Mouse (Mus musculus): ENCODE data around the gene Ptrh1. TPM values are rescaled to one million over a fixed set of nuclear protein-coding genes. Genes with fewer than 3 reads are reported as not detected.
A peak's percentile ranks its signal among the peaks of the same experiment; 100 is the strongest.

Gene Ptrh1
- polyA plus RNA-seq, 1 experiment, result 7.6 TPM

DNA sequence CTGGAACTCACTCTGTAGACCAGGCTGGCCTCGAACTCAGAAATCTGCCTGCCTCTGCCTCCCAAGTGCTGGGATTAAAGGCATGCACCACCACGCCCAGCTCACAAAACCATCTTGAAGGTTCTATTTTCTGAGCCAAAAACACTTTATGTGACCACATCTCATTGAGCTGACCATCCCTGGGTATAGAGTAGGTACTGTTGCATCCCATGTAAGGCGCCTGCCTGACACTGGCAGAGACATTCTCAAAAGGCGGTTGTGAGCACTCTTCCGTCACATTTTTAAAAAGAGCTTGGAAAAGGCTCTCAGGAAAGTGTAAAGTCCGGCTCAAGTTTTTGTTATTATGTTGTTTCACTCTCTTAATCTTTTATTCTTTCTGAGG is 18.9 kb upstream of the Ptrh1 start:
- no peak for DNase-seq (ENCODE audit: low read depth)

DNA sequence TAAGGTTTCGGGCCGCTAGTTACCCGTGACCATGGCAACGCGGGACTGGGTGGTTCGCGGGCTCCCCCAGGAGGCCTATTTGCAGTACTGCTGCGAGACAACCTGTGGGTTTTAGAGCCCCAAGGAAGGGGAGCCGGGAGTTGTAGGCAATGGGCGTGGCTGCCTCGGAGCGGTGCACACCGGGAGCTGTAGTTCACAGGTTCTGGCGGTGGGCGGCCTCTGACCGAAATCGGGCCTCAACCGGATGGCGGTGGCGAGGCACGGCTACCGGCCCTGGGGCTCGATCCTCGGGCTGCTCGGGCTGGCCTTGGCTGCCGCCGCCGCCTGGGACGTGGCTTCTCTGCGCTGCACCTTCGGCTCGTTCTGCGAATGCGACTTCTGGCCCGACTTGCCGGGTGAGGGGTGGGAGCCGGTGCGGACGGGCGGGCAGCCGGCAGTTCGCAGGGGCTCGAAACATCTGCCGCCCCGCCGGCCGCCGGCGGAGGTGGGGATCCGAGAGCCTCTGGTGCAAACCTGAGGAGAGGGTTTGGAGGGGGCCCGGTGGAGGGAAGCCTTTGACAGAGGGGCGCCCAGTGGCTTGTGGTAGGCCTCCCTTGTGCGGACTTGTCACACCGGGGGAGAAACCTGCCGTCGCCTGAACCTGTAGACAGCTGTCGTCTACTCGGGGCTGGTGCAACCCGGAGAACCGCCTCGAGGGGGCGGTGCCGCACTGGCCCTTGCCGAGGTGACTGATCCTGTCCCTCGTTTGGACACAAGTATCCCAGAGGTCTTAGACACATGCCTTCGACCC is 18.3 kb upstream of the Ptrh1 start, which contains the start of gene Tor2a:
TSS of gene Tor2a (plus strand) at position 179 of the 790 bp plus-strand sequence.
- DNase-seq (ENCODE audit: low read depth), result peak; percentile 68

GRCm38 (mm10) chr2:32758503-32758902 is 17.1 kb upstream of the Ptrh1 start:
- no peak for DNase-seq (ENCODE audit: low read depth)

GRCm38 (mm10) chr2:32759001-32759400 is 16.6 kb upstream of the Ptrh1 start:
- no peak for DNase-seq (ENCODE audit: low read depth)

DNA sequence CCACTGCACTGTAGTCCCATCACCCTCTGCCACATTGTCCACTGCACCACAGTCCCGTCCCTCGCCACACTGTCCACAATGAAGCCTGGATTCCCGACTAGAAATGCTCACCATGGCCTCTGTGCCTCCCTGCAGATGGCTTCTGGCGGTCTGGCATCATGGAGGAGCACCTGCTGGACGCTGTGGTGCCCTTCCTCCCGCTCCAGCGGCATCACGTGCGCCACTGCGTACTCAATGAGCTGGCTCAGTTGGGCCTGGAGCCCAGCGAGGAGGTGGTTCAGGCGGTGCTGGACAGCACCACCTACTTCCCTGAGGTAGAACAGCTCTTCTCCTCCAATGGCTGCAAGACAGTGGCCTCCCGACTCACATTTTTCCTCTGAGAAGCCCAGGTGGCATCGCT is 14.2 kb upstream of the Ptrh1 start:
- DNase-seq (ENCODE audit: low read depth), result no peak

- DNase-seq (ENCODE audit: low read depth), result no peak
Observed at GRCm38 (mm10) chr2:32761859-32762258, 13.7 kb upstream of the Ptrh1 start.

GRCm38 (mm10) chr2:32763353-32763752 is 12.2 kb upstream of the Ptrh1 start:
- no peak for DNase-seq (ENCODE audit: low read depth)

GRCm38 (mm10) chr2:32767241-32767640 is 8.3 kb upstream of the Ptrh1 start:
- DNase-seq (ENCODE audit: low read depth), result no peak

DNA sequence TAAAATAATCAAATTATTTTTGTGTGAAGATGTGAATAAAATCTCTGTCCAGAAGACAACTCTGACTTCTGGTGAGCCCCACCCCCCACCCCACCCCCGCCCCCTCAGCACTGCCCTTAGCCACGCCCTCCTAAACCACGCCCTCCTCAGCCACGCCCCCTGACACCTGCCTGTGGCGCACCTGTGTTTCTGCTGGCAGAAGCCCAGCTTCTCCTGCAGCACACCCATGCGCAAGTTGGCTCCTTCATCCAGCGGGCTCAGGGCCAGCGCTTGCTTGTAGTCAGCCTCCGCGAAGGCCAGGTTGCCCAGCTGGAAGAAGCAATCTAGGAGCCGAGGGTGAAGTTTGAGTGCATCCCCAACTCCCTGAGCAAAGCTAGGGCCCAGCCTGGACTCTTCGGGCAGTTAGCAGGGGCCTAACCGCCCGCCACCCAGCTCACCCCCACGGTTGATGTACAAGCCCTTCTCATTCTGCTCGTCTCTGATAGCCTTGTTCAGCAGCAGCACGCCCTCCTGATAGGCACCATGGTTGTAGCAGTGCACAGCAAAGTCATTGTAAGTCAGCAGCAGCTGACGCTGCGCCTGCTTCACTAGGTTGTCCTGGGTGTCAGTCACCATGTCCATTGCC is 6.8 kb upstream of the Ptrh1 start:
- no peak for DNase-seq (ENCODE audit: low read depth)

DNA sequence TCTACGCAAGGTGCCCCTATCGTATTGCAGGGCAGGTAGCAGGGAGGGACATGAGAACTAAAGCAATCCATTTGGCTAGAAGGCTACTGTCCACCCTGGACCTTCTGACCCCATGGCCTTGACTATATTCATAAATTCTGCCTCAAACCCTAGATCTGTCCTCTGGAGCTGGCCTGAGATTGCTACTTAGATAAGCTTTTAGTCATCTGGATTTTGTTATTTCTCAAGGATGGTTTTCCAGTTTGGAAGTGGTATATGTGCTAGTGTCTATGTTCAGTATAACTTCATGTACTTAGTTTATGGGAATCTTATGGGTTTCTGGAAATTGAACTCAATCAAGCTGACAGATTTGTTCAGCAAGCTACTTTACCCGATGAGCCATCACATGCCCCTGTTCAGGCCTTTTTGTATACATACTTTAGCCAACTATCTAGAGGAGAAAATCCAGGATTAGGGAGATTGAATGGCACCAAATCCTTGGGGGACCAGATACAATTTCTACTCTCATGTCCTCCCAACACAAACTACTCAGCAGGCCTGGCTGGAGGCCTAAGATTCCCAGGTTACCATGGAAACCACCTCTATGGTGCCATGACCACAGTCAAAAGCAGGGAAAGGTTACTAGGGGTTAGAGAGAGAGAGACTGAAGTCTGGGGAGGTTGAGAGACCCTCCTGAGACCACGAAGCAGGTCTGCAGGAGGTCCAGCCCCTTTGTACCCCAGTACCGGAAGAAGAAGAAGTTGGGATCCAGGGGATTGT is 6.1 kb upstream of the Ptrh1 start:
- no peak for DNase-seq (ENCODE audit: low read depth)

- DNase-seq (ENCODE audit: low read depth), result no peak
Observed at GRCm38 (mm10) chr2:32771886-32772285, 3.7 kb upstream of the Ptrh1 start.

DNA sequence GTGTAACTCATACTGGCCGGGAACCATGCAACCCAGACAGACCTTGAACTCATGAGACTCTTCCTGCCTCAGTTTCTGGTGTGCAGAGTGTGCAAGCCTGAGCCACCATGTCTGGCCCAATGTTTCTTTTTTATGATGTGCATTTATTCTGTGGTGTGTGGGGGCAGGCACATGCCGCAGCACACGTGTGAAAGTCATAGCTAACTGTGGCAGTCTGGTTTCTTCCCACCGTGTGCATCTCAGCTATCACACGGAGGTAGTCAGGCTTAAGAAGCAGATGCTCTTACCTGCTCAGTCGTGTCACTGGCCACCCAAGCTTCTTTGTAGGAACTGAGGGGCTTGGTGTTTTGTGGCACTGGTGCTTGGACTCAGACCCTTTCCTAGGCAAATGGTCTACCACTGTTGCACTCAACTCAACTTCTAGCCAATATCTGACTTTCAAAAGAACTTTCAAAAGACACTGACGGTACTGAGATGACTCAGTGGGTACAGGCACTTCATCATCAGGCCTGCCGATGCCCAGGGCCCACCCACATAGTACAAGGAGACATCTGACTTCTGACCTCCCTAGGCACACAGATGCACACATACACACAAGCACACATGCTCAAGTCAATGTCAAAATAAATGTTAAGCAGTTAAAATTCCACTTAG is 2.8 kb upstream of the Ptrh1 start:
- DNase-seq (ENCODE audit: low read depth), result no peak

DNA sequence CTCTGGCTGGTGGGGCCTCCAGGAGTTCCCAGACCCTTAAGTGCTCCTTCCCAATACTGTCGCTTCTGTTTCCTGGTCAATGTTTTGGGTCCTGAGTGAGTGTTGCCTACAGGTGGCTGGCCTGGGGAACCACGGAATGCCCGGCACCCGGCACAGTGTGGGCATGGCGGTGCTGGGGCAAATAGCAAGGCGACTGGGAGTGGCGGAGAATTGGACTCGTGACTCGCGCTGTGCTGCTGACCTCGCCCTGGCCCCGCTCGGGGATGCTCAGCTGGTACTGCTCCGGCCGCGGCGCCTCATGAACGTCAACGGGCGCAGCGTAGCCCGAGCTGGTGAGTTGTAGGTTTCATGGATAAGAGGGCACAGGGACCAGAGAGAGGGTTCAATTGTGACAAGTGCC is 606 bp downstream of the Ptrh1 start:
- no peak for DNase-seq (ENCODE audit: low read depth)

GRCm38 (mm10) chr2:32778081-32778480 is 2.5 kb downstream of the Ptrh1 start:
- no peak for DNase-seq (ENCODE audit: low read depth)

GRCm38 (mm10) chr2:32779131-32779530 is 3.5 kb downstream of the Ptrh1 start:
- no peak for DNase-seq (ENCODE audit: low read depth)

DNA sequence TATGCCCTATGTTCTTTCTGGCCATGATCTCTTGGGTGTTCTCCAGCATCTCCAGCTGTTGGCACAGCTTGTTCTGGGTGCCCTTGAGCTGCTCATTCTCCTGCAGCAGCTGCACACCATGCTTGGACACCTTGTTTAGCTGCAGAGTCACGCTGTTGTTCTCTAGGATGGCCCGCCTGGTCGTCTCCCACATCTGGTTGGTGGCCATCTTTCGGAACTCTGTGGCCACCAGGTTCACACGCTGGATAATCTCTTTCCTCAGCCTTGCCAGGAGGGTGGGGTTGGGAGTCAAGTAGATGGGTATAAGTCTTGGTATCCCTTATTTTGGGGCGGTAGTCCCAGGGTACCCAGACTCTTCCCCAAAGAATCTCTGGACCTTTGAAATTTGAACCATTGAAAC is 4.1 kb downstream of the Ptrh1 start:
- no peak for DNase-seq (ENCODE audit: low read depth)

- DNase-seq (ENCODE audit: low read depth), result no peak
Observed at GRCm38 (mm10) chr2:32781710-32782109, 6.1 kb downstream of the Ptrh1 start.

GRCm38 (mm10) chr2:32784048-32784681 is 8.6 kb downstream of the Ptrh1 start, which contains the start of gene Cfap157:
Cfap157 (minus strand) TSS chr2:32784428.
- no peak for DNase-seq (ENCODE audit: low read depth)

GRCm38 (mm10) chr2:32787176-32787575 is 11.6 kb downstream of the Ptrh1 start:
- DNase-seq (ENCODE audit: low read depth), result no peak

GRCm38 (mm10) chr2:32788581-32788980 is 13.0 kb downstream of the Ptrh1 start:
- no peak for DNase-seq (ENCODE audit: low read depth)

DNA sequence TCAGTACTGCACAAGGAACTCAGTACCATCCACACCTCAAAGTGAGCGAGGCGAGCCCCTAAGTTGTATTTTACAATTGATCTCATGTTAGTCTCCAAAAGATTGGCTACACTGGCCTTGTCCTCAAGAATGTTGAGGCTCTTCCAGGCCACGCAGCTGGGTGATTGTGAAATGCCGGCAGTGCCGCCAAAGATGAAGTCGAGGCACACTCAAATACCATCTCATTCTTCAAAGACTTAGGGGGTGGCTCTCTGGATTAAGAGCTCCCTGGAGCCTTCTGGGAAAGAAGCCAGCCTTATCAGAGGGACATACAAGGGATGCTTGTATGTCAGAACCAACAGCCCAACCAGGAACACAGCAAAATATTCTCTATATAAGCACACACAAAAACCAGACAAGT is 15.7 kb downstream of the Ptrh1 start:
- DNase-seq (ENCODE audit: low read depth), result no peak

All from gonadal fat pad, adult 2 months (tissue).